Mouse (Mus musculus) limb, embryonic 11.5 days (tissue): ENCODE measurements at regions not wholly inside any gene's neighbourhood (a gene's known extent, or its start where the extent isn't known, plus 50 kb on each side); places are given as distances from the start of the nearest gene placed in this dataset.

Source experiments
- ATAC-seq: fragments of 200-750 bp; cut with Nextera tagmentation; 2 replicates; pipeline ENCODE4 v1.8.0; 2017; ENCODE audit warnings: low read depth; ENCODE audit not compliant: insufficient number of reproducible peaks, low FRiP score, low TSS enrichment
- DNase-seq: peaks from one replicate; pipeline ENCODE4 v3.0.0-alpha.2; 2015; ENCODE audit warnings: low spot score
- H3K27ac ChIP-seq: fragments of 300-500 bp; sonication (generic); replicated peaks from 2 replicates; pipeline ENCODE4 v1.5.1; 2014; ENCODE audit warnings: low read depth, mild to moderate bottlenecking, low read length
- H3K27me3 ChIP-seq: fragments of 300-500 bp; sonication (generic); 2 replicates; pipeline ENCODE4 v1.6.1; 2014; ENCODE audit warnings: mild to moderate bottlenecking, low read length, mixed read lengths; ENCODE audit not compliant: control insufficient read depth, insufficient read depth
- H3K36me3 ChIP-seq: fragments of 300-500 bp; sonication (generic); 2 replicates; pipeline ENCODE4 v1.6.1; 2014; ENCODE audit warnings: mild to moderate bottlenecking, low read length, moderate library complexity, mixed read lengths; ENCODE audit not compliant: control insufficient read depth, insufficient read depth
- H3K4me1 ChIP-seq: fragments of 300-500 bp; sonication (generic); 2 replicates; pipeline ENCODE4 v1.6.1; 2014; ENCODE audit warnings: low read length, mixed read lengths; ENCODE audit not compliant: control insufficient read depth, insufficient read depth
- H3K4me2 ChIP-seq: fragments of 300-500 bp; sonication (generic); 2 replicates; pipeline ENCODE4 v1.6.1; 2014; ENCODE audit warnings: low read depth, mild to moderate bottlenecking, moderate library complexity; ENCODE audit not compliant: severe bottlenecking
- H3K4me3 ChIP-seq: fragments of 300-500 bp; sonication (generic); 2 replicates; pipeline ENCODE4 v1.5.1; 2014; ENCODE audit warnings: low read depth, low read length
- H3K9ac ChIP-seq: fragments of 300-500 bp; sonication (generic); 2 replicates; pipeline ENCODE4 v1.6.1; 2014; ENCODE audit warnings: mild to moderate bottlenecking, low read length
- H3K9me3 ChIP-seq: fragments of 300-500 bp; sonication (generic); 2 replicates; pipeline ENCODE4 v1.6.1; 2016; ENCODE audit warnings: low read length; ENCODE audit not compliant: control insufficient read depth
- WGBS: fragments of 180-500 bp; shearing (Covaris S2); extraction: QIAGEN DNeasy Blood & Tissue Kit; methylation state at CpG from one replicate; pipeline ENCODE4 v1.1.7; 2014; 5-methylcytosine and 5-hydroxymethylcytosine counted together

DNA sequence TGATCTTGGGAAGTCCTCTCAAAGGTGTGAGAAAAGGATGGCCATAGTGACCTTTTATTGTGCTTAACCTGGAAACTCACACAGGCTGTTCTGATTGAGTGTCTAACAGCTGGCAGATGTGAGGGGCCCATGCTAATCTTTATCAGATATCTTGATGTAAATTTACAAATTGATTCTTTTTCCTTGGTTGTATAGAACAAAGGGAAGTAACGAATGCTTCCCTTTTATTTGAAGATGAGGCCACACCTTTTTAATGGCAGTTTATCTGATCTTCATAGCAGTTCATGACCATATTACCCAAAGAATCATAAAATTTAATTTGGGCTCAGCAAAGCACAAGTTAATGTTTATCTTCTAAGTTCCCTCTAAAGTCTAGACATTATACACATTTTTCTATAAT lies 926.7 kb downstream of the Car8 start:
- no peak for ATAC-seq
- no peak overlapping the region for H3K4me2 ChIP-seq
- DNase-seq: no peak
- no peaks in the 10 kb centered on the region for H3K36me3 ChIP-seq
- no peak overlapping the region for H3K27ac ChIP-seq
- WGBS: 93% methylated on average over 1 of the region's 1 CpGs
- no peaks in the 10 kb centered on the region for H3K9me3 ChIP-seq
- no peaks in the 10 kb centered on the region for H3K4me1 ChIP-seq
- no peak overlapping the region for H3K4me3 ChIP-seq
- no peaks in the 10 kb centered on the region for H3K27me3 ChIP-seq
- no peak overlapping the region for H3K9ac ChIP-seq

DNA sequence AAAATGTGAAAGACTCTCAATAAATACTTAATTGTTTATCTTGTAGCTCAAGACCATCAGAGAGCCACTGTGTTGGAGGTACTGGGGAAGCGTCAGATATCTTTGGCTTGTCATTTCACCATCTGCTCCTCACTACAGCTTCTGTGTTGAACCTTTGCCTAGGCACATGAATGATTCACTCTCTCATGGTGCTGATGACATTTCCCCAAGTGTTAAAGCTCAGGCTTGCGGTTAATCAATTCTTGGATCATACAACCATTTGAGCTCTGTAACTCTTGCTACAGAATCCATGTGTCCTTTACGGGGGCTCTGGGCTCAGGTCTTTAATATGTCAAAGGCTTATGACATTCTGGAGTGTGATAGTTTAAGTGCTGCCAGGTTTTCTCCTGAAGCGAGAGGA lies 969.8 kb downstream of the Car8 start:
- DNase-seq: no peak
- Histone ChIP-seq H3K9me3 (no peaks in the 10 kb centered on the region), H3K27ac (no peak overlapping the region), H3K4me3 (no peak overlapping the region), H3K4me1 (no peaks in the 10 kb centered on the region), H3K9ac (no peak overlapping the region), H3K36me3 (no peaks in the 10 kb centered on the region), H3K4me2 (no peak overlapping the region), H3K27me3 (no peaks in the 10 kb centered on the region)
- 88% methylated on average over 4 of the region's 4 CpGs for WGBS
- ATAC-seq: no peak

DNA sequence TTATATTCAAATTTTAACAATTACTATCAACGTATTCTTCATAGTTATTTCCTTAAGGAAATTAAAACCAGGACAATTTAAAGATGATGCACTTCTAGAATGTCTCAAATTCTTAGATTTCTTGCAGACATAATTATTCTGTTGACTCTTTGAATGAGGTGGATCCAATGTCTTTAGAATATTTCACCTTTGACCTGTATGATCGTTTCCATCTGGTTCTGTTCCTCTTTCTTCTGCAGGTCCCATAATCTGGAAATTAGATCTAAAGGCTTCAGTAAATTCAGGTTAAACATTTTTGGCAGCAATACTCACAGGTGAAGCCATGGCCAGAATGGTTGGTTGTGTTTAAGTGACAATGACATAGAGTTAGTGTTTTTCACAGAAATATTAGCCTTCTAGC lies 982.4 kb downstream of the Car8 start:
- Histone ChIP-seq H3K4me2 (no peak overlapping the region), H3K27me3 (no peaks in the 10 kb centered on the region), H3K9ac (no peak overlapping the region), H3K4me1 (no peaks in the 10 kb centered on the region), H3K4me3 (no peak overlapping the region), H3K9me3 (no peaks in the 10 kb centered on the region), H3K27ac (no peak overlapping the region), H3K36me3 (no peaks in the 10 kb centered on the region)
- DNase-seq (no peak), ATAC-seq (no peak)
- WGBS: 79% methylated on average over 2 of the region's 2 CpGs

DNA sequence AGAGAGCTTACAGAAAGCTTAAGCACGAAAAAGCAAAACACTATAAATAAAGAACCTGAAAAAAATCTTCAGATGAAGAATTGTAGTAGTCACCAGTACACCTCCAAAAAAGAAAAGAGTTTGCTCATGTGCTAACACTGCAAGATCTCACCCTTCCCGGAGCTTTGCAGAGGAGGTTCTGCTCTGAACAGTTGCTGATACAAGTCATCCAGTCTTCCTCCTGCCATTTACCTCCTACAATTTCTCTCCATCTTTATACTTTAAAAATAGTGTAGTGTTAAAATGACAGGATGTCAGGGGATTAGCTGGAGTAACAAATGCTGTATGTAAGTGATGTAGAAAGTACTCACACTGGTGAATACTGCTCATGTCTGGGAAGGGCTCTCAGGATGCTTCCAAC lies 985.2 kb downstream of the Car8 start:
- Histone ChIP-seq H3K36me3 (no peaks in the 10 kb centered on the region), H3K27ac (no peak overlapping the region), H3K9ac (no peak overlapping the region), H3K4me1 (no peaks in the 10 kb centered on the region), H3K9me3 (no peaks in the 10 kb centered on the region), H3K4me3 (no peak overlapping the region), H3K27me3 (no peaks in the 10 kb centered on the region), H3K4me2 (no peak overlapping the region)
- no peak for DNase-seq
- 78% methylated on average over 2 of the region's 2 CpGs for WGBS
- no peak for ATAC-seq

DNA sequence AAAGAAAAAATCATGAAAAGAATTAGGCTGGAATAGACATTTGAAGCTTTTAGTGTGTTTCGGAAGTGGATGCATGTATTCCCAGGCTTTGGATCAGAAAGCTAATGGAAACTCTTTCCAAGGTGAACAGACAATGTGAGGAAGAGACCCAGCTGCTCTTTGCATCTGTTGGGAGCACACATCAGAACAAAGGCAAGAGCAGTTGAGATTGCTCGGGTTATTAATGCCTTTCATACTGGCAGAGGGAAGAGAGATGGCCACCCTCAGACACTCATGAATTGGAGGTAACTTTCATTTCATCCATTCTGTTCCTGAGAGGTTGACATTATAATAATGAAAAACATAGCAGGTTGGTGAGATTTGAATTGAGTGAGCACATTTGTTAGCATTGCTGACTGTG lies 987.2 kb downstream of the Car8 start:
- DNase-seq (no peak), ATAC-seq (no peak)
- Histone ChIP-seq H3K4me2 (no peak overlapping the region), H3K9ac (no peak overlapping the region), H3K9me3 (no peaks in the 10 kb centered on the region), H3K27ac (no peak overlapping the region), H3K4me1 (no peaks in the 10 kb centered on the region), H3K36me3 (no peaks in the 10 kb centered on the region), H3K4me3 (no peak overlapping the region), H3K27me3 (no peaks in the 10 kb centered on the region)
- 86% methylated on average over 2 of the region's 2 CpGs for WGBS

DNA sequence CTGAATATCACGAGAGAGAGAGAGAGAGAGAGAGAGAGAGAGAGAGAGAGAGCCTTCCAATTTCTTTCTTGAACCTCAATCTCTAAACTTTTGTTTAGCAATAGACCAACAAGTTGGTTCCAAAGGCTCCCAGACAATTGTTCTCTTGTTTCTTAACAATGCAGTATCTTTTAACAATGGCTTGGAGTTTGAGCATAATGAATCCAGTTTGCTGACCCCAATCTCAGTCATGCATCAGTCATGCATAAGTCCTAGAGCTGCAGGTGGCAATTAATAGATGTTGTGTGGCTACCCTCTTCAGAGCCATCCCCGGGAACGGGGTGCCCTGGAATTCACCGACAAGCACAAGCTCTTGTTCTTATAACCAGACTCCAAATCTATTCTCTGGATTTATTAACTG lies 991.0 kb downstream of the Car8 start:
- H3K36me3 ChIP-seq: no peaks in the 10 kb centered on the region
- 88% methylated on average over 4 of the region's 4 CpGs for WGBS
- no peak overlapping the region for H3K4me3 ChIP-seq
- DNase-seq: no peak
- H3K27me3 ChIP-seq: no peaks in the 10 kb centered on the region
- no peaks in the 10 kb centered on the region for H3K4me1 ChIP-seq
- no peak overlapping the region for H3K9ac ChIP-seq
- no peak for ATAC-seq
- no peak overlapping the region for H3K4me2 ChIP-seq
- H3K9me3 ChIP-seq: no peaks in the 10 kb centered on the region
- H3K27ac ChIP-seq: no peak overlapping the region

DNA sequence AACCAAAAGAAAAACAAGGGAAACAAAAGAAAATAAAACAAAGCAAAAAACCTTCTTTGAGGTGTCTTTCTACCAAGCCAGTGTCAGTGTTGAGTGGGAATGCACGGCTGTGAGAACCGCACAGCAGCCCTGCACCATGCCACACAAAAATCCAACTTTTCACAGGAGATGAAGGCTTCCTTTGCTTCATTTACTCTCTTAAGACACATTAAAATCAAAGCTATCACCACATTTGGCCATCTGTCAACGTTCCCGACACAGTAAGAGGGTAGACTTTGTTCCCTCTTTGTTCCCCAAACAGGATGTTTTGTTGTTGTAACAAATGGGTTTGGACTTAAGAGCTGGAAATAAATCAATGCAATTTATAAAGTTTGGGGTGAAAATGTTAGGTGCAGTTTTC lies 991.6 kb downstream of the Car8 start:
- Histone ChIP-seq H3K4me1 (no peaks in the 10 kb centered on the region), H3K9ac (no peak overlapping the region), H3K9me3 (no peaks in the 10 kb centered on the region), H3K36me3 (no peaks in the 10 kb centered on the region), H3K4me3 (no peak overlapping the region), H3K4me2 (no peak overlapping the region), H3K27me3 (no peaks in the 10 kb centered on the region), H3K27ac (no peak overlapping the region)
- ATAC-seq (no peak), DNase-seq (no peak)
- WGBS: 83% methylated on average over 4 of the region's 4 CpGs

DNA sequence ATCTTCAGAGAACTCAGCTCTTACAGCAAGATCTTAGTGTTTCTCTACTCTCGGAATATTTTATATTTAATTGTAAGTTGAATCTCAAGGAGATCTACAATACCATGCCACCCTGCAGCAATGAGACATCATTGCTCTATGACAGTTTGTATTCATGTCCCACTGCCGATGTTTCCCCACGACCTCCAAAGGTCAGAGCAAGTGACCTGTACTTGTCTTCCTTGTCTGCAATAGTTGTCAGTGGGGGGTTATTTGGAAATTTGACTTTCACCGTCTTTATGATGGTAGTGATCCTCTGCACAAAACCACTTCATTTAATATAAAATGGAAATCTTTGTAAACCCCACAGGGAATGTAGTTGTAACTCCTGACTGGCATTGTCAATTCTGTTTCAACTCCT lies 992.0 kb downstream of the Car8 start:
- Histone ChIP-seq H3K27ac (no peak overlapping the region), H3K9ac (no peak overlapping the region), H3K4me1 (no peaks in the 10 kb centered on the region), H3K27me3 (no peaks in the 10 kb centered on the region), H3K36me3 (no peaks in the 10 kb centered on the region), H3K4me2 (no peak overlapping the region), H3K4me3 (no peak overlapping the region), H3K9me3 (no peaks in the 10 kb centered on the region)
- DNase-seq (no peak), ATAC-seq (no peak)
- WGBS: 88% methylated on average over 4 of the region's 4 CpGs

DNA sequence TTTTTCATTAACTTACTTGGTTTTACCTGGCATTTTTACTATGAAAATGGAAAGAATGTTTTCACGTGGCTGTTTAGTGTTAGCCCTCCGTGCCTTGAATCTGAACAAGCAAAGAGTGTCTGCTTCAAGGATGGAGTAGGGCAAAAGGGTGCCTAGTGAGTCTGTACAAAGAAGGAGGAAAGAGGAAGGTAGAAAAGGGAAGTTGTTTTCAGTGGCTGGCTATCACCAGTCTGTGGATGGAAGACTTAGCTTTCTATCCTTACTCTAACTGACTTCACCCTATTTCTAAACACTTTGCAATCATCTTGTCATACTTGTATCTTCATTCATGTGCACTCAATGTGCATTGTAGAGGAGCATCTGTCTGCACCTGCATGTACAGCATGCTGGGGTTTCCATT lies 993.2 kb downstream of the Car8 start:
- Histone ChIP-seq H3K4me1 (no peaks in the 10 kb centered on the region), H3K4me2 (no peak overlapping the region), H3K4me3 (no peak overlapping the region), H3K9ac (no peak overlapping the region), H3K27me3 (no peaks in the 10 kb centered on the region), H3K27ac (no peak overlapping the region), H3K9me3 (no peaks in the 10 kb centered on the region), H3K36me3 (no peaks in the 10 kb centered on the region)
- ATAC-seq (no peak), DNase-seq (no peak)
- WGBS: 94% methylated on average over 2 of the region's 2 CpGs
